Mouse (Mus musculus) ovary, adult 18-20 months (tissue): ENCODE results near the gene Kank1.

Experiments used
- DNase-seq: peaks from one replicate; pipeline ENCODE4 v3.0.0; 2022; ENCODE audit warnings: low spot score, mixed read lengths

Kank1 gene

DNA sequence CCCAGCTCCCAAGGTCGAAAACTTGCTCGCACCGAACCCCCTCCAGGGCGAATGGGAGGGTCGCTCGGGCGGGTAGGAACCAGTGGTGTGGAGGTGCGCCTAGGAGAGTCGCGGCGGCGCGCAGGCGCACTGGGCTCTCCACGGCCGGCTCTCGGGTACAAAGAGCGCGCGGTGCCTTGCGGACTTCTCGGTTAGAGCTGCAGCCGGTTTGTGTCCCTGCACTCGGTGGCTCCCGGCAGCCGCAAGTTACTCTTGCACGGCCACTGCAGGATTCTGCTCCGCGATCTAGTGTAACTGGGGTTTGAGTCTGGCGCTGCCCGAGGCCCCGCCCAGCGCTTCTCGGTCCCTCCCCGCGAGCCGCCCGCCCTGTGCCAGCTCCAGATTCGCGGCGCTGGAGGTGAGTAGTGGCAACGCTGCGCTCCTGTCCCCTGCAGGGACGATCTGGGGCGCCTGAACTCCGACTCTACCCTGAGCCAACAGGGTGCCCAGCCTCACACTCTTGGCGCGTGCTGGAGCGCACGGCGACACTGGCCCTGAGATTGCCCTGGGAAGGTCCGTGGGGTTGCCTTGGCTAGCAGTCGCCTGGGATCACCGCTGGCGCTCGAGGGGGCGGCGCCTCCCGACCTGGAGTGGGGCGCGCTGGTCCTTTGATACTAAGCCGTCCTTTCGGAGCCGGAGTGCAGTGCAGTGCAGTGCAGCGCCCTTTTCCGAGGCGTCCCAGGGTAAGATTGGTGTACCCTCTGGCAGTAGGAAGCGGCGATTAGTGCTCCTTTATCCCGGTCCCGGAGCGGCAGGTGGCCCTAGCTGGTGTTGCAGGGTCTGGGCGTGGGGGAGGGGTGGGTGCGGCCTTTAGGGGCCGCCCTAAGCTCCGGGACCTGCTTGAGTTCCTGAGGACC, at the start of gene Kank1:
TSS of gene Kank1 (plus strand) at position 380 of the 896 bp plus-strand sequence.
- peak; percentile 58 for DNase-seq

DNA sequence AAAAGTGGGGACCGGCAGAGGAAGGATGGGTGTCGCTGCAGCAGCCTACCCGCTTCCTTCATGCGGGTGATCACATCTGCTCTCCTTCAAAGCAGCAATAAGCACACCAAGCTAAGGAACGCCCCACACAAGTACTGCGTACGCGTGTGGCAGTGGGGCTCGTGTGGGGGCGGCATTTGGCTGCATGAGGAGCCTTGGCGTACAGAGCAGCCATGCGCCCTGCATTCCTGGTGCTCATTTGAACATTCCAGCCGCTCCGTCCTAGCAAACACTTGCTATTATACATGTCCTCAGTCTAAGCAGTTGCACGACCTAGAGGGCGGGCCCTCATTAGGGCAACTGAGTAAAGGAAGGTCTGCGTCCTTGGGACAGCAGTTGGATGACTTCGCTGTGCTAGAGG, 49.1 kb upstream of the Kank1 start:
- DNase-seq, result no peak

DNA sequence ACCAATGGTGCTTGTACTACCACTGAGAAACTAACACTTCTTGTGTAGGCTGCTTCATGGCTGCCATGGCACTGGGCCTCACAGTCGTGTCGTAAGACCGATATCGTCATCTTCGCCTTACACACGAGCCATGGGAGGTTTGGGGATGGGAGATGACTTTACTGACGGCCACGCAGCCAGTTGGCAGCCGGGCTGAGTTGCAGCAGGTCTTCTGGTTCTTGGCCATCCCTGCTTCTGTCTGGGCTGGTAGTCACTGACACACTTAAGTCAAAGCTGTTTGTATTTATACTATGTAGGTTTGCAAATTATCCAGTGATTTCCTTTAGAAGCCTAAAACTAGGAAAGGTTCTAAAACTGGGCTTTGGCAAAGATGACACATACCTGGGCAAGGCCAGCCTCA, 43.0 kb upstream of the Kank1 start:
- DNase-seq, result no peak

- no peak for DNase-seq
These were observed 36.5 kb upstream of the Kank1 start for GRCm38 (mm10) chr19:25200081-25200860.

GRCm38 (mm10) chr19:25203077-25203476, 33.7 kb upstream of the Kank1 start:
- no peak for DNase-seq

DNA sequence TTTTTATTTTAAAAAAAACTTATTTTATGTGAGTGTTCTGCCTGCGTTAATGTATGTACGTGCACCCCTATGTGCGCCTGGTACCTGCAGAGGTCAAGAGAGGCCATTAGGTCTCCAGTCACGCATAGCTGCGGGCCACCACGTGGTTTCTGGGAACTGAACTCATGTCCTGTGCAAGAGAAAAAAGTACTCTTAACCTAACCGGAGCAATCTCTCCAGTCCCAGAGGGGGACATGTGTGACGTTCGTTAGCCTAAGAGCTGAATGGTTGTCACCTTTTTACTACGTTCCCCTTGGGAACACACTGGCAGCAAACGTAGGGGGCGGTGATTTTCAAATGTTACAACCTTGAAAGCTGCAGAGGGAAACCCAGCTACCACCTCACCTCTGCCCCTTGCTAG, 29.8 kb upstream of the Kank1 start:
- DNase-seq, result no peak

GRCm38 (mm10) chr19:25207731-25208361, 28.9 kb upstream of the Kank1 start:
- DNase-seq, result no peak

DNA sequence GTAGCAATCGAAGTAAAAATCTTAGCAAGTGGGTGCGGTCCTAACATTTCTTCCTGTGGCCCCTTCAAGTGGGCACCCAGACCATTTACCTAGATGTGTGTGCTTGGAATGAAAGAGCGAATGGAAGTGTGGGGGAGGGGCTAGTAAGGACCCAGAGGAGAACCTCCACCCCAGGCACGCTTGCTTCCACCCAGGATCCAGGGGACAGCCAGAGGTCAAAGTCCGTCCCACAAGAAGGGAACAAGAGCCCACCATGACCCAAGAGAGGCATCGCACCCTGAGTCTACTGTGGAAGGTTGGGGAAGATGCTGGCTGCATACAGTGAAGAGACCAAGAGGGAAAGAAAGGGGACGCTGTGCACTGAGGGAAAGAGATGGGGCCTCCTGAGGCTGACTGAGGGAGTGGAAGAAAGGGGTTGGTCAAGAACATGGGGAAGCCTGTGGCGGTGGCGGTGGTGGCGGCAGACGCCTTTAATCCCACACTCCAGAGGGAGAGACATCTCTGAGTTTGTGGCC, 28.1 kb upstream of the Kank1 start:
- no peak for DNase-seq

DNA sequence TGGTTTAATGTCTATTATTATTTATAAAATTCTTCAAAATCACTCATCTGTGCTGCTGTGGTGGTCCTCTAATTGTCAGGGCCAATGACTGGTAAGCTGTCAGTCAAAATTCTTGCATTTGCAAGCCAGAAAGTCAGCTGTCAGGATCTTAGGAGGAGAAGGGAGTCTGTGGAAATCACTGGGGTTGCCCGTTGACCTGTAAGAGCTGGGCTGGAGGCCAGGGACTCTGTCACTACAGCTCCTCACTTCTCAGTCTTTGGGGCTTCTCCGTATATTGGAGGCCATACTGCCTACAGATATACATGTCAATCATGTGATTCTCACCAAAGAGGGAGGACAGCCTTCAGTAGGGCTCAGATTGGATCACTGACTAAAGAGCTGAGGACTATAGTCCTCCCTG, 16.2 kb upstream of the Kank1 start:
- DNase-seq, result no peak

- DNase-seq, result no peak
These were observed 14.7 kb upstream of the Kank1 start for GRCm38 (mm10) chr19:25221964-25222640.

DNA sequence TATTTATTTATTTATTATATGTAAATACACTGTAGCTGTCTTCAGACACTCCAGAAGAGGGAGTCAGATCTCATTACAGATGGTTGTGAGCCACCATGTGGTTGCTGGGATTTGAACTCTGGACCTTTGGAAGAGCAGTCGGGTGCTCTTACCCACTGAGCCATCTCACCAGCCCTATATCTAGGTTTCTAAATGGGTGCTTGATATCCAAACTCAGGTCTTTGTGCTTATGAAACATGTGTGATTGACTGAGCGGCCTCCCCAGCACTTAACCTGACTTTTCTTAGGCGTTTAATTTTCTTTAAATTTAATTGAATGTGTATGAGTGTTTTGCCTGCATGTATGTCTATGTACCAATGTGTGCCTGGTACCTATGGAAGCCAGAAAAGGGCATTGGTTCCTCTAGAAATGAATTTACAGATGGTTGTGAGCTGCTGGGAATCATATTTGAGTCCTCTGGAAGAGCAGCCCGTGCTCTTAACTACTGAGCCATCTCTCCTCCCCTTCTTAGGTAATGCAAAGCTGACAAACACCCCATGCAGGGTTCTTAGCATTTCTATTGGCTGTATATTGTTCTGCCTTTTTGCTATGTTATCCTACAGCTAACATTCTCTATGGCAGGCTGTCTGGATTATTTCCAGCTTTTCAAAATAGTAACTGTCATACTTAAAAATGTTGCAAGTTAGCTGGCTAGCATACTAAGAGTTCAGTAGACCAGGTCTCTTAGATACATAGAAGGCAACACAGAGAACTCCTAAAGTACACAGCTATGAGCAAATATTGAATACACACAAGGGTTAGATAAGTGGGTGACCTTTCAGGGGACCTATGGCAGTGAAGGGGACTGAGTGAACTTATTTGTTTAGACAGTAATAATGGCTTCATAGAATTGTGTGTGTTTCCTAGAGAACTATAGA, 6.5 kb upstream of the Kank1 start:
- no peak for DNase-seq

- DNase-seq, result no peak
These were observed 5.8 kb upstream of the Kank1 start for GRCm38 (mm10) chr19:25230975-25231334.

DNA sequence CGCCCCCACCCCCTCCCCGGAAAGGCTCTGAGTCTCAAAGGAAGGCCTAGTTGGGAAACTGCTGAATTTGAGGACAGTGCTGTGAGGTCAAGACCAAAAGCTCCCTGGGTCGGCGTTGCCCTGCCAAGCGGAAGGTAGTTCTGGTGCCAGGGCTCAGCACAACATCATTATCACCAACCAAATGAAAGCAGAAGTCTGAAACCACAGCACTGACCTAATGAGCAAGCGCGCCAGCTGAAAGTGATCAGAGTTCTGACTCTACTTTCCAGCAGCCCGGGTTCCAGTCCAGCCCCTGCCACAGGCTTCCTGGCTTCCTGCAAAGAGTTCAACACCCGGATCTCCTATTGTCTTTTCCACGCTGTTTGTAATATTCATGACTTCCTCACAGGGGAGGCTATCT, 4.7 kb upstream of the Kank1 start:
- no peak for DNase-seq

DNA sequence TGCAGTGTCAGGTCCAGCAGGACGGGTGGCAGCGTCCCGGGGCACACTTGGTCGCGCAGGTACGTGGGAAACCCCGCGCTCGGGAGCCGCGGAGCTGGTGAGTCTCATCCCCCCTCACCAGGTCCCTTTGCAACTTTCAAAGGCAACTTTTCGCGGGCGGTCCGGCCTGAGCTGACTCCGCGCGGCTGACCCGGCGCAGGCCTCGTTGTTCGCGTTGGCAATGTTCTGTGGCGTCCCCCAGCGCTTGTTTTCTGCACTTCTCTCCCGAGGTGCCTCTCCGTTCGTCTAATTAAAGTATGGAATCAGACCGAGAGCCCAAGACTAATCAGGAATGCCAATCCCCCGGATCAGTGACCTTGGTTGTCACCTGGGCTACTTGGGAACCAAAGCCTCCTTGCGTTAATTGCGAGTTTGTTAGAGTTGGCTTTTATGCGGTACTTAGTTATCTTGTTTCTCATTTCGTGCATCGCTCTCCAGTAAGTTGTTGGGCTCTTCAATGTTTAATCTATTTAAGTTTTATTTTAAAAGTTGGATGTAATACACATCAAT, 791 bp downstream of the Kank1 start:
- peak; percentile 37 for DNase-seq

GRCm38 (mm10) chr19:25238121-25238520, 1.3 kb downstream of the Kank1 start:
- no peak for DNase-seq

GRCm38 (mm10) chr19:25243566-25243965, 6.8 kb downstream of the Kank1 start:
- no peak for DNase-seq

GRCm38 (mm10) chr19:25246062-25246461, 9.3 kb downstream of the Kank1 start:
- DNase-seq, result no peak

GRCm38 (mm10) chr19:25247858-25248552, 11.2 kb downstream of the Kank1 start:
- DNase-seq, result no peak

DNA sequence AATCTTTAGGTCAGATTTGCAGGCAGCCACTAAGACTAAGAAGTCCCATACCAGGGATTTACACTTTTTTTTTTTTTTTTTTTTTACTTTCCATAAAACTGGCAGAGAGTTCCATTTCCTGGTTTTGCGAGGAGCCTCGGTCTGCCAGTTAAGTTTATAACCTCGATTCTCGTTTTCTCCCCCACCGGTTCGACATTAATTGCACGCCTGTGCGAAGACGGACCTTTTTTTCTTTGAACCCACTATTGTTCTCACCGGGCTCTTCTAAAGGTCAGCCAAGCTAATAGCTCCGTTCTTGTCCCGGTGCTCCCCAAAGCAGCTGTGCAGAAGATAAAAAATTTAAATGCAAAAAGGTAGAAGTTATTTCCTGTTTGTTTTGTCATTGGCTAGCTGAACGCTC, 12.5 kb downstream of the Kank1 start:
- no peak for DNase-seq

DNA sequence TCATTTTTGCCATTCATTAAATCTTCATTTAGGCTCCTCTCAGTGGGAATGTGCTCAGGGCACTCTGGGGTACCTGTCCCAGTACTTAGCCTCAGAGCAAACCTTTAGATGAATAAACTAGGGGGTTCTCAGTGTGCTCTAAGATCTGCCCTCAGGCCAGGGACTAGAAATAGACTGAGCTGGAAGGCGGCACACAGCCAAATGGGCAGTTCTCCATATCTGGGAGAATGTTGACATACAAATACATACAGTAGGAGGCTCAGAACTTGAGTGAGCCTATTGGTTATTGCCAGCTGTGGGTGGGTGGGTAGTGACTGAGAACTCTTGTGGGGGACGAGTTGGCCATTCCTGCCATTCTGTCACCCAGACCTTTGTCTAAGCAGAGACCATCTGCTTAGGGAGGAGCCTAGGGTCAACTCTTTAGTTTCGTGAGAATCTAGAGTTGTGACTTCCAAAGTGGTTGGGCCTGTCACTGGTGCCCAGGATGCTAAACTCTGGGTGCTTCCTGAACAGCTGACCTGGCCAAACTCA, 14.9 kb downstream of the Kank1 start:
- DNase-seq, result no peak
